Mouse (Mus musculus): Measurements from ENCODE around the gene Ppfibp1. TPM values are rescaled to one million over a fixed set of nuclear protein-coding genes. Genes with fewer than 3 reads are reported as not detected.

The Ppfibp1 gene
- polyA plus RNA-seq (2014; fragmentation: Nextera tagmentation; extraction: Ambion mirVana), result 48.1 and 50.4 TPM in 2 replicates

GRCm38 (mm10) chr6:146887958-146888659 lies at the start of gene Ppfibp1:
Ppfibp1 (plus strand) TSS chr6:146888487.
- Histone ChIP-seq H3K9me3 (ENCODE audit: control insufficient read depth, low read length) (no peaks in the 10 kb centered on the region), H3K9ac (ENCODE audit: low read length) (peak within 1 kb of the TSS; percentile 95), H3K27me3 (replicated peaks; ENCODE audit: control insufficient read depth, insufficient read depth, low read length) (no peaks in the 10 kb centered on the region), H3K36me3 (ENCODE audit: control insufficient read depth, insufficient read depth, low read length) (0 out of 2 replicates have a peak, but pooled peaks cover 4% of the 10 kb centered on the region), H3K4me3 (ENCODE audit: low read depth, low read length) (peak within 1 kb of the TSS; percentile 84), H3K27ac (ENCODE audit: low read depth) (peak within 1 kb of the TSS; percentile 86), H3K4me2 (ENCODE audit: low read length) (peak within 1 kb of the TSS; percentile 83), H3K4me1 (replicated peaks; ENCODE audit: control insufficient read depth, insufficient read depth, low read length) (peaks cover 36% of the 10 kb centered on the region)
- ATAC-seq (replicated peaks; ENCODE audit: low FRiP score, low TSS enrichment, low read depth), result peak; percentile 96
- peak; percentile 95 for DNase-seq (ENCODE audit: low spot score)
- WGBS, result under 1% methylated on average over 60 of the region's 80 CpGs

- Histone ChIP-seq H3K9ac (ENCODE audit: low read length) (no peak overlapping the region), H3K36me3 (ENCODE audit: control insufficient read depth, insufficient read depth, low read length) (no peaks in the 10 kb centered on the region), H3K4me3 (ENCODE audit: low read depth, low read length) (no peak overlapping the region), H3K27me3 (replicated peaks; ENCODE audit: control insufficient read depth, insufficient read depth, low read length) (no peaks in the 10 kb centered on the region), H3K4me1 (replicated peaks; ENCODE audit: control insufficient read depth, insufficient read depth, low read length) (0 out of 2 replicates have a peak, but pooled peaks cover 2% of the 10 kb centered on the region), H3K27ac (ENCODE audit: low read depth) (no peak overlapping the region), H3K4me2 (ENCODE audit: low read length) (no peak overlapping the region), H3K9me3 (ENCODE audit: control insufficient read depth, low read length) (no peaks in the 10 kb centered on the region; the same call in 1 of the 2 replicates)
- DNase-seq (ENCODE audit: low spot score) (no peak), ATAC-seq (replicated peaks; ENCODE audit: low FRiP score, low TSS enrichment, low read depth) (no peak)
- WGBS, result 81% methylated on average over 4 of the region's 4 CpGs
Measured at GRCm38 (mm10) chr6:146838863-146839262, 49.4 kb upstream of the Ppfibp1 start.

DNA sequence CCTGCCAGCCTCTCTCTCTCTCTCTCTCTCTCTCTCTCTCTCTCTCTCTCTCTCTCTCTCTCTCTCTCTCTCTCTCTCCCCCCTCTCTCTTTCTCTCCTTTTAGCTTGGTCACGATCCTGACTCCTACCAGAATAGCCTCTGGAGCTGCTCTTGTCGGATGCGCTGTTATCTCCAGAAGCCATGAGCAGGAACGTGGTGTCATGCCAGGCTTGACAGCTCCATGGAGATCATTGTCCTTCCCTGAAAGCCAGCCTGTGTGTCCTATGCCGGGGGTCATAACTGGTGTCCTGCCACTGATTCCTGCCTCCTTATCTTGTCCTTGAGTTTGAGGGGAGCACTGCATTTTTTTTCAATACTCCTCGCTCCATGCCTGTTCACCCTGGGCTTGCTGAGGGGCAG lies 43.4 kb upstream of the Ppfibp1 start:
- DNase-seq (ENCODE audit: low spot score) (no peak), ATAC-seq (replicated peaks; ENCODE audit: low FRiP score, low TSS enrichment, low read depth) (no peak)
- Histone ChIP-seq H3K4me1 (replicated peaks; ENCODE audit: control insufficient read depth, insufficient read depth, low read length) (no peaks in the 10 kb centered on the region), H3K36me3 (ENCODE audit: control insufficient read depth, insufficient read depth, low read length) (no peaks in the 10 kb centered on the region), H3K9ac (ENCODE audit: low read length) (no peak overlapping the region), H3K4me3 (ENCODE audit: low read depth, low read length) (no peak overlapping the region), H3K9me3 (ENCODE audit: control insufficient read depth, low read length) (no peaks in the 10 kb centered on the region), H3K4me2 (ENCODE audit: low read length) (no peak overlapping the region), H3K27me3 (replicated peaks; ENCODE audit: control insufficient read depth, insufficient read depth, low read length) (no peaks in the 10 kb centered on the region), H3K27ac (ENCODE audit: low read depth) (no peak overlapping the region)
- 90% methylated on average over 6 of the region's 6 CpGs for WGBS

DNA sequence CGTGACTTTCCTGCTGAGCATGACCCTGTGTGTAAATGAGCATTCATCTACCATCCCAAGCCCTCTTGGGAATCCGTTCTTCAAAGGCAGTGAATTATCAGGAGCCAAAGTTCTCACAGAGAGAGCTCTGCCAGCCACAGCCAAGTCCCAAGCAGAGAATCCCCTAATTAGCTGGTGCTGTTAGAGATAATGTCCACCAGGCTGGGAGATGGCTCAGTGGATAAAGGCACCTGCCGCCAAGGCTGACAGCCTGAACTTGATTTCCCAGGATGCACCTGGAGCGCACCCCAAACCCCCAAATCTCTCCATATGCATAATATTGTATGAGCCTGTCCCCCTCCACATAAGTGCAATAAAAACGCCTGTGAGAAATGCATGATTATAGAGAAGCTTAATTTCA lies 42.9 kb upstream of the Ppfibp1 start:
- H3K4me2 ChIP-seq (ENCODE audit: low read length), result no peak overlapping the region
- ATAC-seq (replicated peaks; ENCODE audit: low FRiP score, low TSS enrichment, low read depth) (no peak), DNase-seq (ENCODE audit: low spot score) (no peak)
- WGBS, result 88% methylated on average over 5 of the region's 5 CpGs
- no peak overlapping the region for H3K4me3 ChIP-seq (ENCODE audit: low read depth, low read length)
- no peak overlapping the region for H3K27ac ChIP-seq (ENCODE audit: low read depth)
- H3K27me3 ChIP-seq (replicated peaks; ENCODE audit: control insufficient read depth, insufficient read depth, low read length), result no peaks in the 10 kb centered on the region
- H3K36me3 ChIP-seq (ENCODE audit: control insufficient read depth, insufficient read depth, low read length), result no peaks in the 10 kb centered on the region
- no peaks in the 10 kb centered on the region for H3K4me1 ChIP-seq (replicated peaks; ENCODE audit: control insufficient read depth, insufficient read depth, low read length)
- no peak overlapping the region for H3K9ac ChIP-seq (ENCODE audit: low read length)
- no peaks in the 10 kb centered on the region for H3K9me3 ChIP-seq (ENCODE audit: control insufficient read depth, low read length)

GRCm38 (mm10) chr6:146845961-146846750 lies 42.1 kb upstream of the Ppfibp1 start:
- ATAC-seq (replicated peaks; ENCODE audit: low FRiP score, low TSS enrichment, low read depth), result no peak
- no peaks in the 10 kb centered on the region for H3K27me3 ChIP-seq (replicated peaks; ENCODE audit: control insufficient read depth, insufficient read depth, low read length)
- no peak overlapping the region for H3K27ac ChIP-seq (ENCODE audit: low read depth)
- no peak overlapping the region for H3K9ac ChIP-seq (ENCODE audit: low read length)
- 69% methylated on average over 15 of the region's 15 CpGs for WGBS
- no peak overlapping the region for H3K4me2 ChIP-seq (ENCODE audit: low read length)
- H3K36me3 ChIP-seq (ENCODE audit: control insufficient read depth, insufficient read depth, low read length), result no peaks in the 10 kb centered on the region
- no peaks in the 10 kb centered on the region for H3K4me1 ChIP-seq (replicated peaks; ENCODE audit: control insufficient read depth, insufficient read depth, low read length)
- DNase-seq (ENCODE audit: low spot score), result no peak
- H3K9me3 ChIP-seq (ENCODE audit: control insufficient read depth, low read length), result no peaks in the 10 kb centered on the region
- H3K4me3 ChIP-seq (ENCODE audit: low read depth, low read length), result no peak overlapping the region

DNA sequence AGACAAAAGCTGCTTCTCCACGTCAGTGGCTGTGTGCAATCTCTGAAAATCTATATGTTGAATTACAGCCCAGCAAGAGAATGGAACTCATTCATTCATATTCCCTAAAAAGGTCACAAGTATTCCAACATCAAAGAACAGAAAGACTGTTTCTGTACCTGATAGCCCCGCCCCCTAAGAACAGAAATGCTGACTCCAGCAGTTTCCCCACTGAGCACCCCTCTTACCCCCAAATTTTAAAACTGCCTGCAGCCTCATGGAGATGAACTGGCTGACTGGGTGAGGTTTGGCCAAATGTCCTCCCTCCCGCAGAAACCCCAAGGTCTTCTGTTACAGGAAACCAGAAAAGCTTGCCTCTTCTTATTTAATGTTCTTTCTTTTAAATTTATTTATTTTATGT lies 40.9 kb upstream of the Ppfibp1 start:
- DNase-seq (ENCODE audit: low spot score), result no peak

GRCm38 (mm10) chr6:146848281-146848680 lies 40.0 kb upstream of the Ppfibp1 start:
- ATAC-seq (replicated peaks; ENCODE audit: low FRiP score, low TSS enrichment, low read depth) (no peak), DNase-seq (ENCODE audit: low spot score) (no peak)
- no peak overlapping the region for H3K4me2 ChIP-seq (ENCODE audit: low read length)
- H3K4me1 ChIP-seq (replicated peaks; ENCODE audit: control insufficient read depth, insufficient read depth, low read length), result no peaks in the 10 kb centered on the region
- H3K9ac ChIP-seq (ENCODE audit: low read length), result no peak overlapping the region
- H3K27me3 ChIP-seq (replicated peaks; ENCODE audit: control insufficient read depth, insufficient read depth, low read length), result no peaks in the 10 kb centered on the region
- WGBS, result 75% methylated on average over 3 of the region's 3 CpGs
- H3K4me3 ChIP-seq (ENCODE audit: low read depth, low read length), result no peak overlapping the region
- no peaks in the 10 kb centered on the region for H3K9me3 ChIP-seq (ENCODE audit: control insufficient read depth, low read length)
- H3K36me3 ChIP-seq (ENCODE audit: control insufficient read depth, insufficient read depth, low read length), result no peaks in the 10 kb centered on the region
- H3K27ac ChIP-seq (ENCODE audit: low read depth), result no peak overlapping the region

More for the DNA sequence above, 40.9 kb upstream of the Ppfibp1 start:
- Histone ChIP-seq H3K27ac (ENCODE audit: low read depth) (no peak overlapping the region), H3K9ac (ENCODE audit: low read length) (no peak overlapping the region), H3K4me2 (ENCODE audit: low read length) (no peak overlapping the region), H3K4me1 (replicated peaks; ENCODE audit: control insufficient read depth, insufficient read depth, low read length) (no peaks in the 10 kb centered on the region), H3K36me3 (ENCODE audit: control insufficient read depth, insufficient read depth, low read length) (no peaks in the 10 kb centered on the region), H3K4me3 (ENCODE audit: low read depth, low read length) (no peak overlapping the region), H3K27me3 (replicated peaks; ENCODE audit: control insufficient read depth, insufficient read depth, low read length) (no peaks in the 10 kb centered on the region), H3K9me3 (ENCODE audit: control insufficient read depth, low read length) (no peaks in the 10 kb centered on the region)
- WGBS, result 87% methylated on average over 3 of the region's 3 CpGs
- no peak for ATAC-seq (replicated peaks; ENCODE audit: low FRiP score, low TSS enrichment, low read depth)

- Histone ChIP-seq H3K9me3 (ENCODE audit: control insufficient read depth, low read length) (no peaks in the 10 kb centered on the region), H3K27ac (ENCODE audit: low read depth) (no peak within 1 kb of the TSS), H3K36me3 (ENCODE audit: control insufficient read depth, insufficient read depth, low read length) (no peaks in the 10 kb centered on the region), H3K4me1 (replicated peaks; ENCODE audit: control insufficient read depth, insufficient read depth, low read length) (no peaks in the 10 kb centered on the region), H3K9ac (ENCODE audit: low read length) (no peak within 1 kb of the TSS), H3K4me3 (ENCODE audit: low read depth, low read length) (no peak within 1 kb of the TSS), H3K4me2 (ENCODE audit: low read length) (no peak within 1 kb of the TSS), H3K27me3 (replicated peaks; ENCODE audit: control insufficient read depth, insufficient read depth, low read length) (no peaks in the 10 kb centered on the region)
- ATAC-seq (replicated peaks; ENCODE audit: low FRiP score, low TSS enrichment, low read depth) (no peak), DNase-seq (ENCODE audit: low spot score) (no peak)
- WGBS, result 80% methylated on average over 4 of the region's 4 CpGs
Measured at GRCm38 (mm10) chr6:146850050-146850449, 38.2 kb upstream of the Ppfibp1 start, which contains the start of gene Smco2. Smco2 (plus strand) TSS chr6:146850104.

All from intestine, embryonic 14.5 days (tissue).